Mouse (Mus musculus): ENCODE results near the gene Gpc6. TPM values are rescaled to one million over a fixed set of nuclear protein-coding genes. Genes with fewer than 3 reads are reported as not detected.

The Gpc6 gene
- polyA plus RNA-seq, 1 experiment from 2014 or later = 36.7 TPM

GRCm38 (mm10) chr14:117013554-117014117, 88.5 kb downstream of the Gpc6 start:
- Histone ChIP-seq H3K9me3 (ENCODE audit: control insufficient read depth, low read length) (no peaks in the 10 kb centered on the region), H3K4me3 (ENCODE audit: low read depth, low read length) (no peak overlapping the region), H3K9ac (ENCODE audit: low read length) (no peak overlapping the region), H3K4me1 (replicated peaks; ENCODE audit: control insufficient read depth, insufficient read depth, low read length) (peaks cover 9% of the 10 kb centered on the region; the same call in 1 of the 2 replicates), H3K27me3 (ENCODE audit: control insufficient read depth, insufficient read depth, low read length) (no peaks in the 10 kb centered on the region), H3K36me3 (ENCODE audit: control insufficient read depth, insufficient read depth, low read length) (no peaks in the 10 kb centered on the region), H3K27ac (ENCODE audit: low read depth, low read length) (no peak overlapping the region), H3K4me2 (ENCODE audit: low read depth, low read length, severe bottlenecking) (no peak overlapping the region)
- ATAC-seq (replicated peaks; ENCODE audit: low FRiP score) (no peak), DNase-seq (ENCODE audit: low spot score) (no peak)
- 39% methylated on average over 3 of the region's 3 CpGs for WGBS

DNA sequence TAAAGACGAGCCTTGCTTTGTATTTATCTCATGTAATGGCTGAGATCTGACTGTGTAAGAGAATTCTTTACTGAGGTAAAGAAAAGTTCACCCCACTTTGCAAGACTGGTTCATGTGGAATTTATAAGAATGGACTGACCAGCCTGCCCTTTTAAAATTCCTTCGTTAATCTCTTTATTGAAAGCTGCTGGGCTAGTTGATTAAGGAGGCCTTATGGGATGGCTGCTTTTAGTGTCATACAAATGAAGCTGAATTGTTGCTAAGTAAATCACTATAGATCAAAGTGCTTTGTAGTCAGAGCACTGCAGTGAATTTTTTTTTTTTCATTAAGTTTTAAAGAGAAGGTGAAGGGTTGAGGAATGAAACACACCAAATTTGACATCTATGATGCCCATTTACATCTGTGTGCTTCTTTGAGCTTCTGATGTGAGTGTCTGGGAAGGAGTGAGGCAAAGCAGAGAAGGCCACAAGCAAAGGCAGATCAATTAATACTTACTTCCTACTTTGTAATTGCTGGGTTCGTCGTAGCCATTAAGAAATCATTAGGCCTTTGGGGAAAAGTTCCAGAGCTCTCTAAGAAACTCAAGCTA, 90.3 kb downstream of the Gpc6 start:
- Histone ChIP-seq H3K4me2 (ENCODE audit: low read depth, low read length, severe bottlenecking) (no peak overlapping the region), H3K27ac (ENCODE audit: low read depth, low read length) (peak overlapping the region; percentile 3; the same call in 1 of the 2 replicates), H3K27me3 (ENCODE audit: control insufficient read depth, insufficient read depth, low read length) (no peaks in the 10 kb centered on the region), H3K4me1 (replicated peaks; ENCODE audit: control insufficient read depth, insufficient read depth, low read length) (peaks cover 13% of the 10 kb centered on the region; the same call in 1 of the 2 replicates), H3K9ac (ENCODE audit: low read length) (no peak overlapping the region), H3K4me3 (ENCODE audit: low read depth, low read length) (no peak overlapping the region), H3K9me3 (ENCODE audit: control insufficient read depth, low read length) (no peaks in the 10 kb centered on the region), H3K36me3 (ENCODE audit: control insufficient read depth, insufficient read depth, low read length) (no peaks in the 10 kb centered on the region)
- DNase-seq (ENCODE audit: low spot score) (no peak), ATAC-seq (replicated peaks; ENCODE audit: low FRiP score) (peak; percentile 66)
- WGBS = 4% methylated on average over 4 of the region's 4 CpGs

GRCm38 (mm10) chr14:117022180-117022799, 97.2 kb downstream of the Gpc6 start:
- no peaks in the 10 kb centered on the region for H3K27me3 ChIP-seq (ENCODE audit: control insufficient read depth, insufficient read depth, low read length)
- DNase-seq (ENCODE audit: low spot score) (no peak), ATAC-seq (replicated peaks; ENCODE audit: low FRiP score) (no peak)
- 83% methylated on average over 5 of the region's 5 CpGs for WGBS
- H3K4me3 ChIP-seq (ENCODE audit: low read depth, low read length) = no peak overlapping the region
- H3K4me1 ChIP-seq (replicated peaks; ENCODE audit: control insufficient read depth, insufficient read depth, low read length) = peaks cover 6% of the 10 kb centered on the region; the same call in 1 of the 2 replicates
- H3K4me2 ChIP-seq (ENCODE audit: low read depth, low read length, severe bottlenecking) = no peak overlapping the region
- no peaks in the 10 kb centered on the region for H3K36me3 ChIP-seq (ENCODE audit: control insufficient read depth, insufficient read depth, low read length)
- no peak overlapping the region for H3K27ac ChIP-seq (ENCODE audit: low read depth, low read length)
- H3K9ac ChIP-seq (ENCODE audit: low read length) = no peak overlapping the region
- H3K9me3 ChIP-seq (ENCODE audit: control insufficient read depth, low read length) = no peaks in the 10 kb centered on the region

DNA sequence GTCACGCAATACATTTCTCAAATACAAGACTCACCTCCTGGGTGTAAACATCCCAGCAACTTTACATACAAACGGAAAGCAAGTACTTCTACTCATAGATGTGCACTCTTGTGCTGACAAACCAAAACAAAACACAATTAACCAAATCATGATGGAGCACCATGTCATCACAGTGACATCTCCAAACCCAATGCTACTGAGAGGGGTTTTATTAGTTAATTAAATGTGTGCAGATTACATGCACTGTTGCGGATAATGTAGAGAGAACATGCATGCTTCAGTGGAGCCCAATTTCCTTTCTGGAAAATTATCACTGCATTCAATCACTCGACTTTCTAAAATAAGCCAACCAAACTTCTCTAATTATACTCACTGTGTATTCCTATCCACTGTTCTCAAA, 109.0 kb downstream of the Gpc6 start:
- H3K9ac ChIP-seq (ENCODE audit: low read length) = no peak overlapping the region
- DNase-seq (ENCODE audit: low spot score) = no peak
- WGBS = 79% methylated on average over 4 of the region's 4 CpGs
- H3K4me2 ChIP-seq (ENCODE audit: low read depth, low read length, severe bottlenecking) = no peak overlapping the region
- H3K27me3 ChIP-seq (ENCODE audit: control insufficient read depth, insufficient read depth, low read length) = no peaks in the 10 kb centered on the region
- H3K27ac ChIP-seq (ENCODE audit: low read depth, low read length) = no peak overlapping the region
- H3K4me1 ChIP-seq (replicated peaks; ENCODE audit: control insufficient read depth, insufficient read depth, low read length) = no peaks in the 10 kb centered on the region
- no peaks in the 10 kb centered on the region for H3K36me3 ChIP-seq (ENCODE audit: control insufficient read depth, insufficient read depth, low read length)
- H3K4me3 ChIP-seq (ENCODE audit: low read depth, low read length) = no peak overlapping the region
- no peaks in the 10 kb centered on the region for H3K9me3 ChIP-seq (ENCODE audit: control insufficient read depth, low read length)
- no peak for ATAC-seq (replicated peaks; ENCODE audit: low FRiP score)

GRCm38 (mm10) chr14:117041017-117041416, 115.9 kb downstream of the Gpc6 start:
- ATAC-seq (replicated peaks; ENCODE audit: low FRiP score) (no peak), DNase-seq (ENCODE audit: low spot score) (no peak)
- Histone ChIP-seq H3K4me1 (replicated peaks; ENCODE audit: control insufficient read depth, insufficient read depth, low read length) (no peaks in the 10 kb centered on the region), H3K27me3 (ENCODE audit: control insufficient read depth, insufficient read depth, low read length) (no peaks in the 10 kb centered on the region), H3K9ac (ENCODE audit: low read length) (no peak overlapping the region), H3K4me2 (ENCODE audit: low read depth, low read length, severe bottlenecking) (no peak overlapping the region), H3K4me3 (ENCODE audit: low read depth, low read length) (no peak overlapping the region), H3K36me3 (ENCODE audit: control insufficient read depth, insufficient read depth, low read length) (no peaks in the 10 kb centered on the region), H3K27ac (ENCODE audit: low read depth, low read length) (no peak overlapping the region), H3K9me3 (ENCODE audit: control insufficient read depth, low read length) (no peaks in the 10 kb centered on the region)
- WGBS = 75% methylated on average over 5 of the region's 5 CpGs

- Histone ChIP-seq H3K4me1 (replicated peaks; ENCODE audit: control insufficient read depth, insufficient read depth, low read length) (peaks cover 9% of the 10 kb centered on the region; the same call in 1 of the 2 replicates), H3K4me2 (ENCODE audit: low read depth, low read length, severe bottlenecking) (no peak overlapping the region), H3K9me3 (ENCODE audit: control insufficient read depth, low read length) (no peaks in the 10 kb centered on the region), H3K4me3 (ENCODE audit: low read depth, low read length) (no peak overlapping the region), H3K36me3 (ENCODE audit: control insufficient read depth, insufficient read depth, low read length) (no peaks in the 10 kb centered on the region), H3K27ac (ENCODE audit: low read depth, low read length) (no peak overlapping the region), H3K27me3 (ENCODE audit: control insufficient read depth, insufficient read depth, low read length) (no peaks in the 10 kb centered on the region), H3K9ac (ENCODE audit: low read length) (no peak overlapping the region)
- WGBS = 79% methylated on average over 2 of the region's 2 CpGs
- no peak for DNase-seq (ENCODE audit: low spot score)
- no peak for ATAC-seq (replicated peaks; ENCODE audit: low FRiP score)
Measured at GRCm38 (mm10) chr14:117048951-117049350, 123.8 kb downstream of the Gpc6 start.

DNA sequence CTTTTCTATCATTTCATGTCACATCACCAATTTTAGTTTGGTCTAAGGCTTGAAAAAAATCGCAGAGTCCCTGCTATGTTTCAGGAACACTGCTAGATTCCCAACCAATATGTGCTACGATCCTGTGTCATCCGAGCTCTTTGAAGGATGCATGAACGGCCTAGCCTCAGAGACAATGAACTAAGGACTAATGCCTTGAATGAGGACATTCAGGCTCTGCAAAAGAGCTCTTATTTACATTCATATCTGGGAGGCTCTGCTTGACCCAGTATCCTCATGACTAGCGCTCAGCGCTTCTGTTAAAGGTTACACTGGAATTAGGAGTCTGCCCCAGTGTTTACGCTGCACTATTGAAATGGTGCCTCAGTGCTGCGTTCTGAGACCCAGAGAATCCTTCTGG, 125.8 kb downstream of the Gpc6 start:
- DNase-seq (ENCODE audit: low spot score) = no peak
- H3K4me1 ChIP-seq (replicated peaks; ENCODE audit: control insufficient read depth, insufficient read depth, low read length) = peaks cover 9% of the 10 kb centered on the region; the same call in 1 of the 2 replicates

DNA sequence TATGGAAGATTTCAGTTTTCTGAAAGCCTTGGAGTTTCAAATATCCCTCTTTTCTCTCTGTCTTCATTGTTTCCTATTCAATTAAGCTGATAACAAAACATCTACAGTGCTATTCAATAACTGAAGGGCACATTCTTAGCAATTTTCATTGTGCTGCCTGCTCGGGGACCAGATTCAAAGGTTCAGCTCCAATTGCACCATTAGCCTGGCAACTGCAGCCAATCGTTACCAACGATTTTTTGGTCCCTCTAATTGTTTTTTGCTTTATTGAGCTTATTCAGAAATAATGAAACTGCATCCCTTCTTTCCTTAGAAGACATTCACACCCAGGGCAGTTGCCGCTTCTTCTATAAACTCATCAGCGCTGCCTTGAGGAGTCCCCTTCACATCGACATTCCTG, 128.2 kb downstream of the Gpc6 start:
- Histone ChIP-seq H3K27me3 (ENCODE audit: control insufficient read depth, insufficient read depth, low read length) (no peaks in the 10 kb centered on the region), H3K9me3 (ENCODE audit: control insufficient read depth, low read length) (no peaks in the 10 kb centered on the region), H3K27ac (ENCODE audit: low read depth, low read length) (no peak overlapping the region), H3K36me3 (ENCODE audit: control insufficient read depth, insufficient read depth, low read length) (no peaks in the 10 kb centered on the region), H3K9ac (ENCODE audit: low read length) (no peak overlapping the region), H3K4me2 (ENCODE audit: low read depth, low read length, severe bottlenecking) (no peak overlapping the region), H3K4me1 (replicated peaks; ENCODE audit: control insufficient read depth, insufficient read depth, low read length) (peaks cover 9% of the 10 kb centered on the region; the same call in 1 of the 2 replicates), H3K4me3 (ENCODE audit: low read depth, low read length) (no peak overlapping the region)
- ATAC-seq (replicated peaks; ENCODE audit: low FRiP score) (no peak), DNase-seq (ENCODE audit: low spot score) (no peak)
- 32% methylated on average over 6 of the region's 6 CpGs for WGBS

More for the DNA sequence above, 125.8 kb downstream of the Gpc6 start:
- Histone ChIP-seq H3K9me3 (ENCODE audit: control insufficient read depth, low read length) (no peaks in the 10 kb centered on the region), H3K4me3 (ENCODE audit: low read depth, low read length) (no peak overlapping the region), H3K9ac (ENCODE audit: low read length) (no peak overlapping the region), H3K36me3 (ENCODE audit: control insufficient read depth, insufficient read depth, low read length) (no peaks in the 10 kb centered on the region), H3K27me3 (ENCODE audit: control insufficient read depth, insufficient read depth, low read length) (no peaks in the 10 kb centered on the region), H3K4me2 (ENCODE audit: low read depth, low read length, severe bottlenecking) (no peak overlapping the region), H3K27ac (ENCODE audit: low read depth, low read length) (no peak overlapping the region)
- WGBS = 50% methylated on average over 8 of the region's 8 CpGs
- ATAC-seq (replicated peaks; ENCODE audit: low FRiP score) = no peak

All from forebrain, embryonic 11.5 days (tissue).